Mouse (Mus musculus): ENCODE measurements around the gene Olfr503. TPM values are rescaled to one million over a fixed set of nuclear protein-coding genes. Genes with fewer than 3 reads are reported as not detected.
"Not testable (repeated sequence)": the region's sequence is repeated elsewhere in the genome, so short reads cannot be mapped to it uniquely, and the experiment has no call there.

The Olfr503 gene
- not detected in 2 replicates for polyA plus RNA-seq (2014; fragmentation: Nextera tagmentation; extraction: Ambion mirVana)

DNA sequence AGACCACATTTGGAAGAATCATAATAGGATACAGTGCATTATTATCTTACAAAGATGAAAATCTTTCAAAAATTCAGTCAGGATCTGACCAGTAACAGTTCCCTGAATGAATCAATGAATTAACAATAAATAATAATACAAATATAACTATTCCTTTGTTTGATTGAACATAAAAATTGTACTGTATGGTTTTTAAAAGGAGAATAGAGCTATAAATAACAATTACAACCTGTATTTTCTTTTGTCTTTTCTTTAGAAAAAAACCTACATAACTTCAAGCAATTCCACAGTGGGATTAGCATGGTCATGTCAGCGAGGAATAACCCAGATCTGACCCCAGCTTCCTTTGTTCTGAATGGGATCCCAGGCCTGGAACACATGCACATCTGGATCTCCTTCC lies at the start of gene Olfr503:
Olfr503 (plus strand) TSS at position 301 of the 400 bp plus-strand sequence.
- not testable (repeated sequence) for H3K9me3 ChIP-seq (ENCODE audit: low read depth, low read length); DNase-seq; H3K4me3 ChIP-seq (ENCODE audit: low read depth, low read length); ATAC-seq (ENCODE audit: insufficient read depth); H3K36me3 ChIP-seq (ENCODE audit: insufficient read depth); H3K27ac ChIP-seq (ENCODE audit: low read depth); H3K4me2 ChIP-seq; H3K27me3 ChIP-seq (ENCODE audit: insufficient read depth, low read length); H3K4me1 ChIP-seq (ENCODE audit: insufficient read depth); H3K9ac ChIP-seq
- 48% methylated on average over 1 of the region's 1 CpGs for WGBS

GRCm38 (mm10) chr7:108524965-108525364 lies 19.4 kb upstream of the Olfr503 start, which contains the start of gene Olfr502:
Olfr502 (minus strand) TSS chr7:108525065.
- ATAC-seq (ENCODE audit: insufficient read depth) (no peak), DNase-seq (no peak)
- Histone ChIP-seq H3K4me2 (no peak within 1 kb of the TSS), H3K4me3 (ENCODE audit: low read depth, low read length) (no peak within 1 kb of the TSS), H3K36me3 (ENCODE audit: insufficient read depth) (no peaks in the 10 kb centered on the region), H3K27ac (ENCODE audit: low read depth) (no peak within 1 kb of the TSS), H3K9me3 (ENCODE audit: low read depth, low read length) (no peaks in the 10 kb centered on the region; the same call in 1 of the 2 replicates), H3K4me1 (ENCODE audit: insufficient read depth) (no peaks in the 10 kb centered on the region), H3K27me3 (ENCODE audit: insufficient read depth, low read length) (no peaks in the 10 kb centered on the region), H3K9ac (no peak within 1 kb of the TSS)
- TF ChIP-seq CTCF (IDR thresholded peaks at IDR 0.05; ENCODE audit: low read depth) = no peak
- 51% methylated on average over 1 of the region's 1 CpGs for WGBS

DNA sequence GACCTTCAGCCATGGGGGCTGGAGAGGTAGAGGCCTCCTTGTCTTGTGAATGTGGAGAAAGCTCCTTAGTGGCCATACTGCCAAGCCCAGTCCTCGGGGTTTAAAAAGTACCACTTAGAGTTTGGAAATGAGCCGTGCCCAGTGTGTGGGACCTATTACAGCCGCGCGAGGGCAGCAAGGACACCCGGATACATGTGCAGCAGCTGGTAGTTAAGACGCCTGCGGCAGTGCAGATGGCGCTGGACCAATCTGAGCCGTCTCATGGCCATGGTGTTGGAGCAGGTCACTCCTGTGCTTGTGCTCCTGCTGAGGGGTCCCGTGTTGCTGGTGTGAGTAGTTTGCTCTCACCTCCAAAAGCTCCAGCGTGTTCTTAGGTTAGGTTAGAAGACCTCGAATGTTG lies 1.9 kb upstream of the Olfr503 start:
- WGBS = 82% methylated on average over 13 of the region's 13 CpGs
- no peak for ATAC-seq (ENCODE audit: insufficient read depth)

DNA sequence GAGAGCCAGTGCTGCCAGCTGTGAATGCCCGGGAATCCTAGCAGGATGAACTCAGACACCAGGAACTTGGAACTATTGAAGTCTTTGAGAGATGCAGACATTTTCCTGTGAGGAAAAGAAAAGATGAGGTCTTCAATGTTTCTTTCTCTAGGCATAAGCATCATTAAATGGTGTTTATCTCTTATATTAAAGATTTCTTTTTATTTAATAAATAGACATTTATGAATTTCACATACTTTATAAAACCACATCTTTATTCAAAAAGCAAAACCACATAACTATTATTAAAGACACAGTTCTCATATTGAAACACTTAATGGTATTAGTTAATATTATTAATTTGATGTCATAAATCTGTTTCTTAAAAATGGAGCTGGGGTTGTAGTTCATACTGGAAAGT lies 21.4 kb downstream of the Olfr503 start, which contains the start of gene Olfr504:
Olfr504 (minus strand) TSS at position 101 of the 400 bp plus-strand sequence.
- TF ChIP-seq CTCF (IDR thresholded peaks at IDR 0.05; ENCODE audit: low read depth) = no peak
- no peak within 1 kb of the TSS for H3K4me3 ChIP-seq (ENCODE audit: low read depth, low read length)
- ATAC-seq (ENCODE audit: insufficient read depth) (no peak), DNase-seq (no peak)
- H3K27ac ChIP-seq (ENCODE audit: low read depth) = no peak within 1 kb of the TSS
- no peak within 1 kb of the TSS for H3K9ac ChIP-seq
- no peak within 1 kb of the TSS for H3K4me2 ChIP-seq
- H3K4me1 ChIP-seq (ENCODE audit: insufficient read depth) = no peaks in the 10 kb centered on the region
- no peaks in the 10 kb centered on the region for H3K9me3 ChIP-seq (ENCODE audit: low read depth, low read length)
- 81% methylated on average over 1 of the region's 1 CpGs for WGBS
- H3K36me3 ChIP-seq (ENCODE audit: insufficient read depth) = no peaks in the 10 kb centered on the region
- H3K27me3 ChIP-seq (ENCODE audit: insufficient read depth, low read length) = no peaks in the 10 kb centered on the region

More for the DNA sequence above, 1.9 kb upstream of the Olfr503 start:
- Histone ChIP-seq H3K9ac (no peak overlapping the region), H3K9me3 (ENCODE audit: low read depth, low read length) (no peaks in the 10 kb centered on the region), H3K27ac (ENCODE audit: low read depth) (no peak overlapping the region), H3K36me3 (ENCODE audit: insufficient read depth) (no peaks in the 10 kb centered on the region), H3K4me3 (ENCODE audit: low read depth, low read length) (no peak overlapping the region), H3K4me2 (no peak overlapping the region), H3K4me1 (ENCODE audit: insufficient read depth) (no peaks in the 10 kb centered on the region), H3K27me3 (ENCODE audit: insufficient read depth, low read length) (no peaks in the 10 kb centered on the region)
- TF ChIP-seq CTCF (IDR thresholded peaks at IDR 0.05; ENCODE audit: low read depth) = no peak
- DNase-seq = no peak

- Histone ChIP-seq H3K27ac (ENCODE audit: low read depth) (no peak overlapping the region), H3K36me3 (ENCODE audit: insufficient read depth) (no peaks in the 10 kb centered on the region), H3K4me2 (no peak overlapping the region), H3K4me1 (ENCODE audit: insufficient read depth) (no peaks in the 10 kb centered on the region), H3K9me3 (ENCODE audit: low read depth, low read length) (no peaks in the 10 kb centered on the region), H3K9ac (no peak overlapping the region), H3K27me3 (ENCODE audit: insufficient read depth, low read length) (no peaks in the 10 kb centered on the region), H3K4me3 (ENCODE audit: low read depth, low read length) (no peak overlapping the region)
- WGBS = 95% methylated on average over 1 of the region's 1 CpGs
- TF ChIP-seq CTCF (IDR thresholded peaks at IDR 0.05; ENCODE audit: low read depth) = no peak
- ATAC-seq (ENCODE audit: insufficient read depth) (no peak), DNase-seq (no peak)
These were observed 45.5 kb downstream of the Olfr503 start for GRCm38 (mm10) chr7:108589797-108590196.

Other genes starting within 250 kb of the Olfr503 start
- gene Olfr491, start 231.1 kb upstream of the Olfr503 start, polyA plus RNA-seq (2014; fragmentation: Nextera tagmentation; extraction: Ambion mirVana) = not detected in 2 replicates
- not detected in 2 replicates for gene Olfr492, start 220.9 kb upstream of the Olfr503 start, polyA plus RNA-seq (2014; fragmentation: Nextera tagmentation; extraction: Ambion mirVana)
- gene Olfr493, start 197.5 kb upstream of the Olfr503 start, polyA plus RNA-seq (2014; fragmentation: Nextera tagmentation; extraction: Ambion mirVana) = not detected in 2 replicates
- gene Olfr494, start 179.2 kb upstream of the Olfr503 start, polyA plus RNA-seq (2014; fragmentation: Nextera tagmentation; extraction: Ambion mirVana) = not detected in 2 replicates
- gene Olfr495, start 151.4 kb upstream of the Olfr503 start, polyA plus RNA-seq (2014; fragmentation: Nextera tagmentation; extraction: Ambion mirVana) = not detected in 2 replicates
- not detected in 2 replicates for gene Olfr497, start 124.1 kb upstream of the Olfr503 start, polyA plus RNA-seq (2014; fragmentation: Nextera tagmentation; extraction: Ambion mirVana)
- not detected in 2 replicates for gene Olfr498, start 79.2 kb upstream of the Olfr503 start, polyA plus RNA-seq (2014; fragmentation: Nextera tagmentation; extraction: Ambion mirVana)
- not detected in 2 replicates for gene Olfr502, start 19.5 kb upstream of the Olfr503 start, polyA plus RNA-seq (2014; fragmentation: Nextera tagmentation; extraction: Ambion mirVana)
- not detected in 2 replicates for gene Olfr504, start 21.3 kb downstream of the Olfr503 start, polyA plus RNA-seq (2014; fragmentation: Nextera tagmentation; extraction: Ambion mirVana)
- not detected in 2 replicates for gene Olfr506, start 66.3 kb downstream of the Olfr503 start, polyA plus RNA-seq (2014; fragmentation: Nextera tagmentation; extraction: Ambion mirVana)
- gene Olfr507, start 77.3 kb downstream of the Olfr503 start, polyA plus RNA-seq (2014; fragmentation: Nextera tagmentation; extraction: Ambion mirVana) = not detected in 2 replicates
- not detected in 2 replicates for gene Olfr508, start 85.5 kb downstream of the Olfr503 start, polyA plus RNA-seq (2014; fragmentation: Nextera tagmentation; extraction: Ambion mirVana)
- gene Olfr509, start 107.4 kb downstream of the Olfr503 start, polyA plus RNA-seq (2014; fragmentation: Nextera tagmentation; extraction: Ambion mirVana) = 0.05 TPM in 1 of 2 replicates, not detected in the other
- gene Olfr510, start 121.9 kb downstream of the Olfr503 start, polyA plus RNA-seq (2014; fragmentation: Nextera tagmentation; extraction: Ambion mirVana) = not detected in 2 replicates
- gene Olfr512, start 168.8 kb downstream of the Olfr503 start, polyA plus RNA-seq (2014; fragmentation: Nextera tagmentation; extraction: Ambion mirVana) = not detected in 2 replicates
- not detected in 2 replicates for gene Olfr513, start 206.4 kb downstream of the Olfr503 start, polyA plus RNA-seq (2014; fragmentation: Nextera tagmentation; extraction: Ambion mirVana)

Data from lung, embryonic 14.5 days (tissue).